Mouse (Mus musculus): ENCODE data around the gene Gm21149. TPM values are rescaled to one million over a fixed set of nuclear protein-coding genes. Genes with fewer than 3 reads are reported as not detected.
"Not testable (repeated sequence)": the region's sequence is repeated elsewhere in the genome, so short reads cannot be mapped to it uniquely, and the experiment has no call there.

Gm21149 gene
- total RNA-seq (2015; ENCODE audit: low replicate concordance) = not detected in 2 replicates
- not detected in 2 replicates for total RNA-seq (2017; ENCODE audit: low replicate concordance)

GRCm38 (mm10) chr5:15476423-15476822, at the start of gene Gm21149:
Gene Gm21149, minus strand, starts transcription at chr5:15476523.
- ATAC-seq (replicated peaks; ENCODE audit: low FRiP score, poor library complexity, severe bottlenecking) = not testable (repeated sequence)

- not testable (repeated sequence) for ATAC-seq (replicated peaks; ENCODE audit: low FRiP score, poor library complexity, severe bottlenecking)
These were observed 46.1 kb upstream of the Gm21149 start for GRCm38 (mm10) chr5:15522470-15522869.

GRCm38 (mm10) chr5:15522028-15522427, 45.7 kb upstream of the Gm21149 start:
- not testable (repeated sequence) for ATAC-seq (replicated peaks; ENCODE audit: low FRiP score, poor library complexity, severe bottlenecking)

- not testable (repeated sequence) for ATAC-seq (replicated peaks; ENCODE audit: low FRiP score, poor library complexity, severe bottlenecking)
These were observed 44.1 kb upstream of the Gm21149 start for GRCm38 (mm10) chr5:15520418-15520817.

- ATAC-seq (replicated peaks; ENCODE audit: low FRiP score, poor library complexity, severe bottlenecking) = not testable (repeated sequence)
These were observed 40.8 kb upstream of the Gm21149 start for GRCm38 (mm10) chr5:15517150-15517549.

GRCm38 (mm10) chr5:15512236-15512635, 35.9 kb upstream of the Gm21149 start:
- not testable (repeated sequence) for ATAC-seq (replicated peaks; ENCODE audit: low FRiP score, poor library complexity, severe bottlenecking)

GRCm38 (mm10) chr5:15509911-15510310, 33.6 kb upstream of the Gm21149 start:
- ATAC-seq (replicated peaks; ENCODE audit: low FRiP score, poor library complexity, severe bottlenecking) = not testable (repeated sequence)

- not testable (repeated sequence) for ATAC-seq (replicated peaks; ENCODE audit: low FRiP score, poor library complexity, severe bottlenecking)
These were observed 32.4 kb upstream of the Gm21149 start for GRCm38 (mm10) chr5:15508460-15509451.

GRCm38 (mm10) chr5:15507757-15508459, 31.6 kb upstream of the Gm21149 start:
- not testable (repeated sequence) for ATAC-seq (replicated peaks; ENCODE audit: low FRiP score, poor library complexity, severe bottlenecking)

GRCm38 (mm10) chr5:15507309-15507619, 30.9 kb upstream of the Gm21149 start:
- ATAC-seq (replicated peaks; ENCODE audit: low FRiP score, poor library complexity, severe bottlenecking) = no peak

- no peak for ATAC-seq (replicated peaks; ENCODE audit: low FRiP score, poor library complexity, severe bottlenecking)
These were observed 30.4 kb upstream of the Gm21149 start for GRCm38 (mm10) chr5:15506575-15507308.

- ATAC-seq (replicated peaks; ENCODE audit: low FRiP score, poor library complexity, severe bottlenecking) = not testable (repeated sequence)
These were observed 22.6 kb upstream of the Gm21149 start for GRCm38 (mm10) chr5:15498774-15499400.

- not testable (repeated sequence) for ATAC-seq (replicated peaks; ENCODE audit: low FRiP score, poor library complexity, severe bottlenecking)
These were observed 22.0 kb upstream of the Gm21149 start for GRCm38 (mm10) chr5:15498350-15498749.

GRCm38 (mm10) chr5:15490934-15491333, 14.6 kb upstream of the Gm21149 start:
- ATAC-seq (replicated peaks; ENCODE audit: low FRiP score, poor library complexity, severe bottlenecking) = not testable (repeated sequence)

- ATAC-seq (replicated peaks; ENCODE audit: low FRiP score, poor library complexity, severe bottlenecking) = no peak
These were observed 12.4 kb upstream of the Gm21149 start for GRCm38 (mm10) chr5:15488743-15489142.

- ATAC-seq (replicated peaks; ENCODE audit: low FRiP score, poor library complexity, severe bottlenecking) = not testable (repeated sequence)
These were observed 8.3 kb upstream of the Gm21149 start for GRCm38 (mm10) chr5:15484616-15485015.

GRCm38 (mm10) chr5:15483576-15483975, 7.3 kb upstream of the Gm21149 start:
- ATAC-seq (replicated peaks; ENCODE audit: low FRiP score, poor library complexity, severe bottlenecking) = not testable (repeated sequence)

GRCm38 (mm10) chr5:15482815-15483214, 6.5 kb upstream of the Gm21149 start:
- not testable (repeated sequence) for ATAC-seq (replicated peaks; ENCODE audit: low FRiP score, poor library complexity, severe bottlenecking)

GRCm38 (mm10) chr5:15470141-15470540, 6.2 kb downstream of the Gm21149 start:
- ATAC-seq (replicated peaks; ENCODE audit: low FRiP score, poor library complexity, severe bottlenecking) = not testable (repeated sequence)
